Mouse (Mus musculus): Measurements from ENCODE around the gene Nabp2. TPM values are rescaled to one million over a fixed set of nuclear protein-coding genes. Genes with fewer than 3 reads are reported as not detected.

Nabp2 gene
- polyA plus RNA-seq, 1 experiment = 37.8 TPM

DNA sequence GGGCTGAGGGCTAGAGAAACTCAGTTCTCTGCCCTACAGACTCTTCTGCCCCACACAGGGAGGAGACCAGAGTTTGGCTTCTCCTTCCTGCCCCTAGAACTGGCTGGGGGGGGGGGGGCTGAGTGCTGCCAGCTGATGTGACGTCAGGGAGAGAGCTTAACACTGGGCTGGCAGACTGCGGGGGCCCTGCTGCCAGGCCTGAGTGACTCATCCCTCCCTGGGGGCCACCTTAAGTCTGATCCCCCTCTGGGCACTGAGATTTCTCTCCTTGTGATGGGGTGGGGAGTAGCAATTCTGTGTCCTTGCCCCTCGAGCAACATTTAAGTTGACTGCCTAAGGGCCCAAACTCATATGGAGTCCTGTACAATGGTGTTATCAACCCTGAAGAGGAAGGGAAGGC lies 32.8 kb downstream of the Nabp2 start:
- no peak overlapping the region for H3K4me3 ChIP-seq (ENCODE audit: low read depth, low read length)
- no peaks in the 10 kb centered on the region for H3K27me3 ChIP-seq (ENCODE audit: control insufficient read depth, insufficient read depth, low read length)
- H3K27ac ChIP-seq (ENCODE audit: insufficient read depth, low read depth, low read length) = no peak overlapping the region
- H3K4me1 ChIP-seq (ENCODE audit: control insufficient read depth, insufficient read depth, insufficient read length, low read length) = peaks cover 11% of the 10 kb centered on the region; the same call in 1 of the 2 replicates
- TF ChIP-seq POLR2A (IDR thresholded peaks at IDR 0.05; ENCODE audit: low read depth, low read length) = no peak
- TF ChIP-seq CTCF (IDR thresholded peaks at IDR 0.05; ENCODE audit: extremely low read depth, insufficient read length, insufficient replicate concordance, low read depth, low read length) = no peak
- WGBS = 87% methylated on average over 3 of the region's 3 CpGs
- H3K36me3 ChIP-seq (ENCODE audit: control insufficient read depth, insufficient read depth, low read length) = peaks cover 21% of the 10 kb centered on the region

DNA sequence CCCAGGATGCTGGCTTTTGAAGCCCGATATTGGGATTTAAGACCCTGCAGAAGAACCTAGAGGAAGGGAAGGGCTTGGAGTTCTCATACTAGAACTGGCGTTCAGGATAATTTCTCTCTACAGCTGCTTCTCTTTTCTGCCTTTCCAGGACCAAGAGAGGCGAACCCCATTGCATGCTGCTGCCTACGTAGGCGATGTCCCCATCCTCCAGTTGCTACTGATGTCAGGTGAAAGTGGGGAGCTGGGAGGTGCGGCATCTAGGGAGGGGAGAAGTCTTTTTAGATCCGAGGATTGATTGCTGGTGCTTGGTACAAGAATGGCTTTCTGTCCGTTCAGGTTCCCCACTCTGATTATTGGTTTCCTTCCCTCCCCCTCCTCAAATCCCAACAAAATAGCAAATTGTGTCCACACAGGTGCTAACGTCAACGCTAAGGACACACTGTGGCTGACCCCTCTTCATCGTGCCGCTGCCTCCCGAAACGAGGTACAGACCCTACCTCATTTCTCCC lies 33.3 kb downstream of the Nabp2 start:
- 66% methylated on average over 14 of the region's 14 CpGs for WGBS
- Histone ChIP-seq H3K4me1 (ENCODE audit: control insufficient read depth, insufficient read depth, insufficient read length, low read length) (peaks cover 11% of the 10 kb centered on the region; the same call in 1 of the 2 replicates), H3K27me3 (ENCODE audit: control insufficient read depth, insufficient read depth, low read length) (no peaks in the 10 kb centered on the region), H3K36me3 (ENCODE audit: control insufficient read depth, insufficient read depth, low read length) (peaks cover 16% of the 10 kb centered on the region), H3K27ac (ENCODE audit: insufficient read depth, low read depth, low read length) (no peak overlapping the region), H3K4me3 (ENCODE audit: low read depth, low read length) (peak overlapping the region; percentile 95)
- TF ChIP-seq POLR2A (IDR thresholded peaks at IDR 0.05; ENCODE audit: low read depth, low read length) (no peak), CTCF (IDR thresholded peaks at IDR 0.05; ENCODE audit: extremely low read depth, insufficient read length, insufficient replicate concordance, low read depth, low read length) (peak; percentile 5; the same call in 1 of the 2 replicates)

GRCm38 (mm10) chr10:128377222-128377939 lies 33.9 kb downstream of the Nabp2 start:
- peak overlapping the region; percentile 95 for H3K4me3 ChIP-seq (ENCODE audit: low read depth, low read length)
- peaks cover 11% of the 10 kb centered on the region; the same call in 1 of the 2 replicates for H3K4me1 ChIP-seq (ENCODE audit: control insufficient read depth, insufficient read depth, insufficient read length, low read length)
- 1% methylated on average over 47 of the region's 47 CpGs for WGBS
- no peaks in the 10 kb centered on the region for H3K27me3 ChIP-seq (ENCODE audit: control insufficient read depth, insufficient read depth, low read length)
- TF ChIP-seq CTCF (IDR thresholded peaks at IDR 0.05; ENCODE audit: extremely low read depth, insufficient read length, insufficient replicate concordance, low read depth, low read length) (no peak), POLR2A (IDR thresholded peaks at IDR 0.05; ENCODE audit: low read depth, low read length) (no peak)
- peaks cover 10% of the 10 kb centered on the region for H3K36me3 ChIP-seq (ENCODE audit: control insufficient read depth, insufficient read depth, low read length)
- H3K27ac ChIP-seq (ENCODE audit: insufficient read depth, low read depth, low read length) = no peak overlapping the region; the same call in 1 of the 2 replicates

DNA sequence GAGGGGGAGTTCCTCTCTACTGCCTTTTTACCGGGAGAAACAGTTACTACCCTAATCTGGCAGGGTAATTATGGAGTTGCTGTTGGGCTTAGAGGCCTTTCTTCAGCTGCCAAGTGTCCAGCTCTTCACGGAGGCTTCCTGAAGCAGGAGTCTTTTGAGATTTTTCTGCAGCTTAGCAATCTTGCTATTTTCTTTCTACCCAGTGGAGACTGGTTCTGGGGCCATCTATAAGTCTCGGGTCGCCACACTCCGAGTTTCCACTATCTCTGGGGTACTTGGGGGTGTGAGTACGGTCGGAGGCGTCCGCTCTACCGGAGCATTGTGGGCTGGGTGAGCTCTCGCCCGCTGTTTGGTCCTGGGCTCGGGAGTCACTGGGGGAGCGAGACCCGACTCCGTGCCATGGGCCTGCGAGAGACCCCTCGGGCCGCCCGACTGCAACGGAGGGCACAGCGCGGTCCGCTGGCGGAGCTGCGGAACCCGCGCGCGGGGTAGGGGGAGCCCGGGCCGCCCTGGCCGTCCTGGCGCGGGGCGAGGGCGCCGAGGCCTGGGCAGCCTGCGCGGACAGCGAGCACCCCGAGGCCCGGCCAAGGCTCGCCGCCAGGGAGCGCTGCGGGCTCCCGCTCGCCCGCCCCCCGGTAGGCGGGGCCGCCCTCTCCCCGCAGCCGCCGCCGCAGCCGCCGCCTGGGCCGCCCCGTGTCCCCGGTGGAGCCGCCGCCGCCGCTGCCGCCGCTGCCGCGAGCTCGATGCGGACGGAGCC lies 34.7 kb downstream of the Nabp2 start, which contains the start of gene Ankrd52:
Gene Ankrd52, plus strand, starts transcription at position 661 of the 757 bp plus-strand sequence.
- under 1% methylated on average over 56 of the region's 73 CpGs for WGBS
- Histone ChIP-seq H3K36me3 (ENCODE audit: control insufficient read depth, insufficient read depth, low read length) (peaks cover 3% of the 10 kb centered on the region), H3K27me3 (ENCODE audit: control insufficient read depth, insufficient read depth, low read length) (no peaks in the 10 kb centered on the region), H3K4me1 (ENCODE audit: control insufficient read depth, insufficient read depth, insufficient read length, low read length) (peaks cover 11% of the 10 kb centered on the region; the same call in 1 of the 2 replicates), H3K4me3 (ENCODE audit: low read depth, low read length) (peak within 1 kb of the TSS; percentile 95), H3K27ac (ENCODE audit: insufficient read depth, low read depth, low read length) (peak within 1 kb of the TSS; percentile 73)
- 0 out of 2 replicates have a peak, but pooled peaks have one; percentile 2 for TF ChIP-seq POLR2A (IDR thresholded peaks at IDR 0.05; ENCODE audit: low read depth, low read length)
- peak; percentile 42; the same call in 1 of the 2 replicates for TF ChIP-seq CTCF (IDR thresholded peaks at IDR 0.05; ENCODE audit: extremely low read depth, insufficient read length, insufficient replicate concordance, low read depth, low read length)

- 47% methylated on average over 4 of the region's 4 CpGs for WGBS
- peaks cover 11% of the 10 kb centered on the region; the same call in 1 of the 2 replicates for H3K4me1 ChIP-seq (ENCODE audit: control insufficient read depth, insufficient read depth, insufficient read length, low read length)
- H3K27ac ChIP-seq (ENCODE audit: insufficient read depth, low read depth, low read length) = peak overlapping the region; percentile 73
These were observed 35.2 kb downstream of the Nabp2 start for GRCm38 (mm10) chr10:128376099-128376454.

DNA sequence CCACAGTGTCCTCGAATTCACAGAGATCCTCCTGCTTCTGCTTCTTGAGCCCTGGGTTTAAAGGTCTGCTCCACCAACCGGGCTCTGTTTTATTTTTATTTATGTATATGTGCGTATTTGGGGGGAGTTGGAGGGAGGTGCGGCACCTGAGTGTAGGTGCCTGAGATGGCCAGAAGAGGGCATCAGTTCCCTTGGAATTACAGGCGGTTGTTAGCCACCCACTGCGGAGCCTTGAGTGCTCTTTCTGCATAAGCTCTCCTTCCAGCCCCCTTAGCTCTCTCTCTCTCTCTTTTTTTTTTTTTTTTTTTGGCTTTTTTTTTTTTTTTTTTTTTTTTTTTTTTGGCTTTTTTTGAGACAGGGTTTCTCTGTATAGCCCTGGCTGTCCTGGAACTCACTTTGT lies 36.9 kb downstream of the Nabp2 start:
- H3K36me3 ChIP-seq (ENCODE audit: control insufficient read depth, insufficient read depth, low read length) = no peaks in the 10 kb centered on the region
- no peak overlapping the region for H3K27ac ChIP-seq (ENCODE audit: insufficient read depth, low read depth, low read length)
- peaks cover 18% of the 10 kb centered on the region; the same call in 1 of the 2 replicates for H3K4me1 ChIP-seq (ENCODE audit: control insufficient read depth, insufficient read depth, insufficient read length, low read length)
- TF ChIP-seq CTCF (IDR thresholded peaks at IDR 0.05; ENCODE audit: extremely low read depth, insufficient read length, insufficient replicate concordance, low read depth, low read length) = peak; percentile 27; the same call in 1 of the 2 replicates
- TF ChIP-seq POLR2A (IDR thresholded peaks at IDR 0.05; ENCODE audit: low read depth, low read length) = no peak
- WGBS = 79% methylated on average over 6 of the region's 6 CpGs
- H3K4me3 ChIP-seq (ENCODE audit: low read depth, low read length) = no peak overlapping the region
- no peaks in the 10 kb centered on the region for H3K27me3 ChIP-seq (ENCODE audit: control insufficient read depth, insufficient read depth, low read length)

More at GRCm38 (mm10) chr10:128376099-128376454, 35.2 kb downstream of the Nabp2 start:
- TF ChIP-seq POLR2A (IDR thresholded peaks at IDR 0.05; ENCODE audit: low read depth, low read length) = no peak
- TF ChIP-seq CTCF (IDR thresholded peaks at IDR 0.05; ENCODE audit: extremely low read depth, insufficient read length, insufficient replicate concordance, low read depth, low read length) = no peak
- Histone ChIP-seq H3K4me3 (ENCODE audit: low read depth, low read length) (no peak overlapping the region), H3K36me3 (ENCODE audit: control insufficient read depth, insufficient read depth, low read length) (no peaks in the 10 kb centered on the region; the same call in 1 of the 2 replicates), H3K27me3 (ENCODE audit: control insufficient read depth, insufficient read depth, low read length) (no peaks in the 10 kb centered on the region)
